Mouse (Mus musculus) myocyte (in vitro differentiated cells): ENCODE measurements at regions not wholly inside any gene's neighbourhood (a gene's known extent, or its start where the extent isn't known, plus 50 kb on each side); places are given as distances from the start of the nearest gene placed in this dataset.
"Not testable (repeated sequence)": the region's sequence is repeated elsewhere in the genome, so short reads cannot be mapped to it uniquely, and the experiment has no call there.

Experiments
- H3K27me3 ChIP-seq: one replicate; pipeline ENCODE4 v1.6.1; 2011; ENCODE audit not compliant: control insufficient read depth, insufficient read depth, insufficient read length
- H3K36me3 ChIP-seq: one replicate; pipeline ENCODE4 v1.6.1; 2011; ENCODE audit not compliant: control insufficient read depth, insufficient read depth
- H3K4me2 ChIP-seq: one replicate; pipeline ENCODE4 v1.6.1; 2011; ENCODE audit warnings: low read depth, control low read depth
- H3K4me3 ChIP-seq: one replicate; pipeline ENCODE4 v1.5.1; 2011; ENCODE audit warnings: mild to moderate bottlenecking, control low read depth, moderate library complexity
- H3K79me2 ChIP-seq: one replicate; pipeline ENCODE4 v1.6.1; 2011; ENCODE audit not compliant: control insufficient read depth, insufficient read depth
- H3ac ChIP-seq: one replicate; pipeline ENCODE4 v1.6.1; 2011; ENCODE audit not compliant: control insufficient read depth, insufficient read length
- CEBPB ChIP-seq: IDR thresholded peaks from 2 replicates; pipeline ENCODE4 v1.6.1; 2011; ENCODE audit warnings: mild to moderate bottlenecking, moderate library complexity; ENCODE audit not compliant: poor library complexity, insufficient read depth, severe bottlenecking
- E2F4 ChIP-seq: IDR thresholded peaks from one replicate; pipeline ENCODE4 v1.6.1; 2011; ENCODE audit warnings: mild to moderate bottlenecking, control low read depth, moderate library complexity; ENCODE audit not compliant: insufficient read depth
- MAX ChIP-seq: IDR thresholded peaks from one replicate; pipeline ENCODE4 v1.6.1; 2011; ENCODE audit warnings: low read depth, mild to moderate bottlenecking, control low read depth
- MYOD1 ChIP-seq, 3 experiments: IDR thresholded peaks; one replicate each; pipeline ENCODE4 v1.6.1; 2011; ENCODE audit warnings: control low read depth in 2 of 3, low read depth in 2 of 3, mild to moderate bottlenecking in 2 of 3, moderate library complexity in 1 of 3; ENCODE audit not compliant: insufficient read length in 2 of 3, control insufficient read depth in 1 of 3
- MYOG ChIP-seq, 3 experiments: IDR thresholded peaks; one replicate each; pipeline ENCODE4 v1.6.1; 2011; ENCODE audit warnings: control low read depth in 2 of 3, low read depth in 2 of 3, mild to moderate bottlenecking in 2 of 3; ENCODE audit not compliant: insufficient read length in 2 of 3, control insufficient read depth in 1 of 3, insufficient read depth in 1 of 3
- POLR2A ChIP-seq: IDR thresholded peaks from one replicate; pipeline ENCODE4 v1.6.1; 2011; ENCODE audit warnings: low read depth, mild to moderate bottlenecking, control low read depth, moderate library complexity; ENCODE audit not compliant: insufficient read length
- POLR2AphosphoS2 ChIP-seq: IDR thresholded peaks from one replicate; pipeline ENCODE4 v1.6.1; 2011; ENCODE audit warnings: low read depth, control low read depth; ENCODE audit not compliant: insufficient read length
- REST ChIP-seq: IDR thresholded peaks from one replicate; pipeline ENCODE4 v1.6.1; 2011; ENCODE audit warnings: mild to moderate bottlenecking, control low read depth, moderate library complexity; ENCODE audit not compliant: insufficient read depth, insufficient read length
- SRF ChIP-seq: IDR thresholded peaks from one replicate; pipeline ENCODE4 v1.6.1; 2011; ENCODE audit warnings: low read depth; ENCODE audit not compliant: control insufficient read depth, insufficient read length
- TCF12 ChIP-seq: IDR thresholded peaks from one replicate; pipeline ENCODE4 v1.6.1; 2011; ENCODE audit warnings: mild to moderate bottlenecking, control low read depth; ENCODE audit not compliant: poor library complexity, insufficient read depth, severe bottlenecking
- TCF3 ChIP-seq: IDR thresholded peaks from one replicate; pipeline ENCODE4 v1.6.1; 2011; ENCODE audit warnings: low read depth, control low read depth; ENCODE audit not compliant: insufficient read length
- USF1 ChIP-seq: IDR thresholded peaks from one replicate; pipeline ENCODE4 v1.6.1; 2011; ENCODE audit warnings: low read depth, mild to moderate bottlenecking, control low read depth, moderate library complexity

- H3K27me3 ChIP-seq = no peaks in the 10 kb centered on the region
- no peak for TF ChIP-seq E2F4
- TF ChIP-seq TCF12 = no peak
- no peak for TF ChIP-seq MYOD1 (IDR thresholded peaks at IDR 0.05; ENCODE audit: control insufficient read depth in 1 of 3, insufficient read length in 2 of 3, low read depth in 2 of 3)
- no peak for TF ChIP-seq CEBPB
- no peak for TF ChIP-seq REST
- no peak for TF ChIP-seq MYOG (IDR thresholded peaks at IDR 0.05; ENCODE audit: control insufficient read depth in 1 of 3, insufficient read depth in 1 of 3, insufficient read length in 2 of 3, low read depth in 2 of 3)
- no peak for TF ChIP-seq MAX
- no peak for TF ChIP-seq SRF
- no peak for TF ChIP-seq POLR2AphosphoS2
- no peak for TF ChIP-seq TCF3
- no peak for TF ChIP-seq POLR2A
- no peak for TF ChIP-seq USF1
- no peak overlapping the region for H3K4me3 ChIP-seq
These were observed 451.0 kb upstream of the Slc35b3 start for GRCm38 (mm10) chr13:39411471-39412251.

DNA sequence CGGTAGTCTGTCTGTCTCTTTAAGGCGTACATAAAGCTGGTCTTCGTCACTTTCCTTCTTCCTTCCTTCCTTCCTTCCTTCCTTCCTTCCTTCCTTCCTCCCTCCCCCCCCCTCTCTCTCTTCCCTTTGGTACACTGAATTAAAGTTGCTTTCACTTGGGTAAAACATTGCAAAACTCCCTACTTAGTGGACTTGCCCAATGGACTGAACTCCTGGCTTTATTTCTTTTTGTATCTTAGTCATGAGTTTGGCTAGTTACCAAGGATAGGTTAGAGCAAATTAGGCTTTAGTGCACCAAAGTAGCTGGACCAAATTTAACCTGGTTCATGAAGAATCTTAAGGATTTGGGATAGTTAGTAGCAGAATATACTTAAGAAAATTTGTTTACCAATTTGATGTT is 431.9 kb upstream of the Slc35b3 start:
- H3ac ChIP-seq = no peak overlapping the region
- no peak overlapping the region for H3K4me3 ChIP-seq
- TF ChIP-seq CEBPB (no peak), MYOG (IDR thresholded peaks at IDR 0.05; ENCODE audit: control insufficient read depth in 1 of 3, insufficient read depth in 1 of 3, insufficient read length in 2 of 3, low read depth in 2 of 3) (no peak), MAX (no peak), POLR2AphosphoS2 (no peak), TCF12 (no peak), TCF3 (no peak), USF1 (no peak), E2F4 (no peak), POLR2A (no peak), MYOD1 (IDR thresholded peaks at IDR 0.05; ENCODE audit: control insufficient read depth in 1 of 3, insufficient read length in 2 of 3, low read depth in 2 of 3) (no peak), REST (no peak), SRF (no peak)
- H3K36me3 ChIP-seq = no peaks in the 10 kb centered on the region
- H3K4me2 ChIP-seq = no peak overlapping the region
- no peaks in the 10 kb centered on the region for H3K27me3 ChIP-seq
- no peaks in the 10 kb centered on the region for H3K79me2 ChIP-seq

More at GRCm38 (mm10) chr13:39411471-39412251, 451.0 kb upstream of the Slc35b3 start:
- Histone ChIP-seq H3K4me2 (no peak overlapping the region), H3K79me2 (no peaks in the 10 kb centered on the region), H3K36me3 (no peaks in the 10 kb centered on the region), H3ac (no peak overlapping the region)

DNA sequence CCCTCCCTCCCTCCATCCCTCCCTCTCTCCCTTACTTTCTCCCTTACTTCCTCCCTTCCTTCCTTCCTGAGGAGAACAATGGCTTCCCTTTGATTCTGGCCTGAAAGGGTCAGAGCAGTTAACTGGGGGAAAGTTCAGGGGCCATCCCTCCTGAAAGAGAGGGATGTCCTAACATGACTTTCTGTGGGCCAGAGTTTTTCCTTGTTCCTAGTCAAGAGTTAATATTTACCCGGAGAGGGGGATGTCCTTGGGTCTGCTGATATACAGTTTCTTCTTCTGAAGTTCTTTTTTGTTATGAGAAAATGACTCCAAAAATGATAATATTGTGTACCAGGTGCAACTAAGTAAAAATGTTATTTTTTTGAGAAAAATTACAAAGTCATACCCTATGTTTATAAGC is 431.5 kb upstream of the Slc35b3 start:
- not testable (repeated sequence) for H3K27me3 ChIP-seq, H3K4me2 ChIP-seq

DNA sequence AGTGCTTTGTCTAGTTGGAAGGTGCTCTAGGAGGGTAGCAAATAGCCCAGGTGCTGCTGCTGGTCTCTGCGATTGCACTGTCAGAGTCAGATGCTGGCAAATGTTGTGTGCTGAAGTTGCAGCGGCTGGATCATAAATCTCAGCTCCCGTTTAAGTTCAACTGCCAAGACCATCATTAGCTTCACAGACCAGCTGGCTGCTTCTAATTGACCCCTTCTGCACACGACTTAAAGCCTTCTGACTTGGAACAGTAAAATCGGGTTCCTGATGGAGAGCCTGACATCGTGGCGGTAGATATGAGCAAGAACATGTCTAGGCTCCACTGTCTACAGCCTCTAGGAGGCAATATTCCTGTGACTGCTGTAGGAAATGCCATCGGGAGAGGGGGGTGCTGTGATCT is 416.0 kb upstream of the Slc35b3 start:
- Histone ChIP-seq H3K27me3 (no peaks in the 10 kb centered on the region), H3ac (no peak overlapping the region), H3K4me3 (no peak overlapping the region), H3K79me2 (no peaks in the 10 kb centered on the region), H3K36me3 (no peaks in the 10 kb centered on the region), H3K4me2 (no peak overlapping the region)
- TF ChIP-seq MAX (no peak), CEBPB (no peak), SRF (no peak), POLR2A (no peak), TCF12 (no peak), TCF3 (no peak), POLR2AphosphoS2 (no peak), MYOG (IDR thresholded peaks at IDR 0.05; ENCODE audit: control insufficient read depth in 1 of 3, insufficient read depth in 1 of 3, insufficient read length in 2 of 3, low read depth in 2 of 3) (no peak), MYOD1 (IDR thresholded peaks at IDR 0.05; ENCODE audit: control insufficient read depth in 1 of 3, insufficient read length in 2 of 3, low read depth in 2 of 3) (no peak), USF1 (no peak), REST (no peak), E2F4 (no peak)

More for the DNA sequence above, 431.5 kb upstream of the Slc35b3 start:
- H3K4me3 ChIP-seq, H3K79me2 ChIP-seq, H3K36me3 ChIP-seq, H3ac ChIP-seq: not testable (repeated sequence)

GRCm38 (mm10) chr13:39376269-39376668 is 415.6 kb upstream of the Slc35b3 start:
- Histone ChIP-seq H3ac (no peak overlapping the region), H3K79me2 (no peaks in the 10 kb centered on the region), H3K27me3 (no peaks in the 10 kb centered on the region), H3K36me3 (no peaks in the 10 kb centered on the region), H3K4me3 (no peak overlapping the region), H3K4me2 (no peak overlapping the region)
- no peak for TF ChIP-seq MAX
- TF ChIP-seq USF1 = no peak
- no peak for TF ChIP-seq TCF12
- TF ChIP-seq TCF3 = no peak
- no peak for TF ChIP-seq POLR2A
- no peak for TF ChIP-seq CEBPB
- no peak for TF ChIP-seq REST
- TF ChIP-seq MYOD1 (IDR thresholded peaks at IDR 0.05; ENCODE audit: control insufficient read depth in 1 of 3, insufficient read length in 2 of 3, low read depth in 2 of 3) = no peak
- TF ChIP-seq POLR2AphosphoS2 = no peak
- no peak for TF ChIP-seq E2F4
- no peak for TF ChIP-seq SRF
- TF ChIP-seq MYOG (IDR thresholded peaks at IDR 0.05; ENCODE audit: control insufficient read depth in 1 of 3, insufficient read depth in 1 of 3, insufficient read length in 2 of 3, low read depth in 2 of 3) = no peak
